Mouse (Mus musculus): Measurements from ENCODE around the gene Sp2. TPM values are rescaled to one million over a fixed set of nuclear protein-coding genes. Genes with fewer than 3 reads are reported as not detected.

Gene Sp2
- total RNA-seq (2021) = 10 to 100 TPM; 10.1 to 11.8 TPM
- long read RNA-seq, experiment 1, partial matches to known transcripts = 6 of 25 reads
- long read RNA-seq, experiment 1, other reads (novel, unspliced or antisense) = 17 of 25 reads
- long read RNA-seq, experiment 2, partial matches to known transcripts = 5 of 13 reads
- long read RNA-seq, experiment 2, other reads (novel, unspliced or antisense) = 7 of 13 reads

DNA sequence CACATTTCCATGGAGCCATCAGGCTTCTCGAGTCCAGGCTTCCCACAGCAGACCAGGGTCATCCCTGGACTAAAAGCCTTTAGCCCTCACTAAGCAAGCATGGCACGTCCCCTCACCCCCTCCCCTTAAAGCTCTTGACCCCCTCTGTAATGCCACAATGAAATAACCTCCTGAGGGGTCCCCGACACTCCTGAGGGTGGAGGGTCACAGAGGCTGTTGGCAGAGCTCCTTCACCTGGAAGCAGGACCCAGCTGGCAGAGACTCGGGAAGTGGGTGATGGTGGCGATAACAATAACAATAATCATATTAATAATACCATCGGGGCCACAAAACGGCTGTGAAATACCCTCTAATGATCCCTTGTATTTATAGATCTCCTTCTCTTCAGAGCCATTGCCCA, at the start of gene Sp2:
TSS of gene Sp2 (minus strand) at position 101 of the 400 bp plus-strand sequence.
- intact Hi-C loops (cut with DNase I) = loop anchor here (1.0 to 5.0 kb wide), 2 partner anchors 43 to 169 kb away; partner anchors contain the start of gene Tbkbp1
- DNase-seq (ENCODE audit: low spot score in 2 of 2) = no peak

DNA sequence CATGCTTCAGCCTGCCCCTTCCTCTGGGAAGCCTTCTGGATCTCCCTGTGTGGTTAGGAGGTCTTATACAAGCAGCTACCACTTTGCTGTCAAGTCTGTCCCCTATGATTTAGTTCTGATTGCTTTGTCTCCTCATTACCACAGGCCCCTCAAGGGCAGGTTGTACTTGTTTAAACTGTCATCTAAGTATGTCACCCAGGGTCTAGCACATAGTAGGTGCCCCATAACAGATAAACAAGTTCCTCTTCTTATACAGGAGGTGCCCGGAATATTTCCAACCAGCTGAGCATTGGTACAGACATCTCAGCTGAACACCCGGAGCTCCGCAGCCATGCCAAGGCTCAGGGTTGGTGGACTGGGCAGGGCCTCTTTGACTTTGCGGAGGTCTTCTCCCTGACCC, 49.7 kb upstream of the Sp2 start:
- DNase-seq (ENCODE audit: low spot score in 2 of 2) = no peak

DNA sequence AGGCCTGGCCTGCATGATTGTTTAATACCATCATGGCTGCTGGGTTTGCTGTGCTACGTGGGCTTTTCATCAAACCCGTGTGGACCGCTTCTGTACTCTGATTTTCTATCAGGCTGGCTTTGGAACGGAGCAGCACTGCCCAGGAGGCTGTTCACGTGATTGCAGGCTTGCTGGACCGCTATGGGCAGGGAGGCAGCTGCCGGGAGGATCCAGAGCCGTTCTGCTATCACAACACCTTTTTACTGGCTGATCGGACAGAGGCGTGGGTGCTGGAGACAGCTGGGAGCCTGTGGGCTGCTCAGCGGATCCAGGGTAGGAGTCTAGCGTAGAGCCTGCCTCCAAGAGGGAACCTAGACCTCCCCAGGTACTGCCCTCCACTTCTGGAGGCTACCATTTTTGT, 49.2 kb upstream of the Sp2 start:
- no peak for DNase-seq (ENCODE audit: low spot score in 2 of 2)
- intact Hi-C loops (cut with DNase I) = no loop called here

More for the DNA sequence above, 49.7 kb upstream of the Sp2 start:
- intact Hi-C loops (cut with DNase I) = no loop called here

DNA sequence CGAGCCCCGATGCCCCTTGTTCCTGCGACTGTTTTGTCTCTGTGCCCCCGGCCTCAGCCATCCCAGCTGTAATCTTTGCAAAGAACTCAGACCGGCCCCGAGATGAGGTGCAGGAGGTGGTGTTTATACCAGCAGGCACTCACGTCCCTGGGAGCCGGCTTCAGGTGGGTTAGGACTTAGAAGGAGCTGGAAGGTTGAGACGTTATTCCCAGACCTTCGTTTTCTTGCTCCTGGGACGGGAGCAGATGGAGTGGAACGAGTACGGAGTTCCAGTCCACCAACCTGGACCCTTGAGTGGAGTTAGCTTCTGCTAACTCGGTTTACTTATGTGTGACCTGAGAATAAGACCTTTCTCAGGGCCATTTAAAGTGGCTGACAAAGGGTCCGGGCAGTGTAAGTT, 47.7 kb upstream of the Sp2 start:
- DNase-seq (ENCODE audit: low spot score in 2 of 2) = no peak
- intact Hi-C loops (cut with DNase I) = no loop called here

DNA sequence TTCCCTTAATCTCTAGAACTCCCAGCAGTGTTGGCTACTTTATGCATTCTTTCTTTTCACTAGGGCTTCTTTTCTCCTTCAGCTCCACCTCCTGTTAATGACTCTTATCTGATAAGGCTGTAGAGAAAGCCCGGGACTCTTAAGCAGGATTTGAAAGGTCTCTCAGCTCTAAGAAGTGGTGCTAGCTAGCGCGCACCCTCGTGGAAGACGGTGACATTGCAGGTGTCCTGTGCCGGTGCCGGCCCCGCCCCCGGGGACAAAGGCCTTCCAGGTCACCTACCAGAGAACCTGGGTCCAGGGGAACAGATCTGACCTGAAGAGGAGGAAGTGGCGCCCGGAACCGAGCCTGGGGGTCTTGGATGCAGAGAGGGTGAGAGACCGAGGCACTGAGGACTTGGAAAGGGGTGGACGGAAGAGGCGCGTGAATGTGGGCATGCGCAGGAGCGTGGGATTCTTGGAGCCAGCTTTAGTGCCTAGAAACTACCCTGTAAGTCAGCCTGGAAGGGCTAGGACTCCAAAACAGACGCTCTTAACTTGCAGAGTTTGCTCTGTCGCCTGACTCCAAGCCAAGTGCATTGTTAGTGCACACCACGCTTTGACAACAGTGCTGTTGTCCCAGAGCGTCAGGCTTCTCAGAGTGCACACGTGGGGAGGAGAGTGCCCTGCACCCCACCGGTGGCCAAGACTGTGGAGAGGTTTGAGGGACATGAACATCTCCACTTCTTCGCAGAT, 47.1 kb upstream of the Sp2 start, which contains the start of gene Scrn2:
TSS of gene Scrn2 (plus strand) at position 253 of the 732 bp plus-strand sequence.
- peak; percentile 69 to 72 for DNase-seq (ENCODE audit: low spot score in 2 of 2)
- intact Hi-C loops (cut with DNase I) = no loop called here

DNA sequence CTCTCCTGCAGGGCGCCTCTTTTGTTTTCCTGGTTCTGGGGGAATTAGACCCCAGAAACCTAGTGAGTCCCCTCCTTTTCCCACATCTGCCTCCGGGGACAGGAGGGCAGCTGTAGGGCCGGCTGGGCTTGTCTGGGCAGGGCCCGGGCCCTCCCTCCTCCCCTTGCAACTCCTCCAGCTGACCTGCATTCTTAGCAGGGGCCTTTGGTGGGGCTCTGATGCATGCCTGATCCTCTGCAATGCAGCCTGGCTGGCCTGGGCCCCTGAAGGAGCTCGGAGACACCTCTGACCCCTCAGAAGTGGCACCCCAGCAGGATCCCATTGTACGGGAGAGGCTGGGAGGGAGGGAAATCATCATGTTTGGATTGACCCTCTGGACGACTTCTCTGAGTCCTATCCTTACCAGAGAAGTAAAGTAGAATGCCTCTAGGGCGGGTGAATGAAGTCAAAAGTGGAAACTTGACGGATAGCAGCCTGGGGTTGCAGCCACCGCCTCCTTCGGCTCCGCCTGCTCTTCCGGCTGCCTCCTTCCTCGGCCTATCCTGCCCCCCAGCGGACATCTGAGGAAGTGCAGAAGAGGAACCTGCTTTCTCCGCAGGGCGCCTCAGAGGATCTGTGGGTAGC, 43.1 kb upstream of the Sp2 start:
- intact Hi-C loops (cut with DNase I) = loop anchor here (1.0 kb wide), 1 partner anchor 44 kb away; the partner anchor contains the start of gene Sp2
- peak; percentile 82 to 87 for DNase-seq (ENCODE audit: low spot score in 2 of 2)

DNA sequence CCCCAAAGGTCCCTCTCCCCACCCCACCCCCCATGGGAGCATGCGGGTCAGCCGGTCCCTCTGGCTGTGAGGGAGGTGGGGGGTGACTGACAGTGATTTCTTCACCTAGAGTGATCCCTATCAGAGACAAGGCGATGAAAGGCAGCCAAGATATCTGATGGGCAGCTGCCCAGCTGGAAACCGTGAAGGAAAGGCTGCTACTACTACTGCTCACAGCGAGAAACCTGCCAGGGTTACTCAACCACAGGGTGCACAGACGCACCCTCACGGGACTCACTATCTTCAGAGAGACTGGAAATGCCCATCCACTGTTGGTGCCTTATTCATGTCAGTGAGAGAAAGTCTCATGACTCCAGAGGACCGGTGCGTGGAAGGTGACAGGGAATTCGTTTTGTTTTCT, 42.2 kb upstream of the Sp2 start:
- no peak for DNase-seq (ENCODE audit: low spot score in 2 of 2)
- intact Hi-C loops (cut with DNase I) = loop anchor here (5.0 kb wide), 1 partner anchor 108 kb away; the partner anchor contains the start of gene Cdk5rap3

DNA sequence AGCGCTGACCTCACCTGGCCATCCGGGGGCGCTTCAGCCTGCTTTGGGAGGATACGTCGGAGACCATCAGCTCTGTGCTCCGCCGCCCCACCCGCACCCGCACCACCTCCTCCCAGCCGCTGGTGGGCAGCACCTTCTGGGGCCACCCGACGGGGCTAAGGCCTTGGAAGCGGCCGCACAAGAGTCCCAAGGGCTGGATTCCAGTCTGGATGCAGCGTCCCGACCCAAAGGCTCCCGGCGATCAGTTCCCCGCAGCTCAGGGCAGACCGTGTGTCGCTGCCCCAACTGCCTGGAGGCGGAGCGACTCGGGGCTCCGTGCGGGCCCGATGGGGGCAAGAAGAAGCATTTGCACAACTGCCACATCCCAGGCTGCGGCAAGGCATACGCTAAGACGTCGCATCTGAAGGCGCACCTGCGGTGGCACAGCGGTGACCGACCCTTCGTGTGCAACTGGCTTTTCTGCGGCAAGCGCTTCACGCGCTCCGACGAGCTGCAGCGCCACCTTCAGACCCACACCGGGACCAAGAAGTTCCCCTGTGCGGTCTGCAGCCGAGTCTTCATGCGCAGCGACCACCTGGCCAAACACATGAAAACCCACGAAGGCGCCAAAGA, 39.2 kb upstream of the Sp2 start:
- peak; percentile 59 to 60 for DNase-seq (ENCODE audit: low spot score in 2 of 2)
- intact Hi-C loops (cut with DNase I) = loop anchor here (5.0 kb wide), 1 partner anchor 105 kb away; the partner anchor contains the start of gene Cdk5rap3

DNA sequence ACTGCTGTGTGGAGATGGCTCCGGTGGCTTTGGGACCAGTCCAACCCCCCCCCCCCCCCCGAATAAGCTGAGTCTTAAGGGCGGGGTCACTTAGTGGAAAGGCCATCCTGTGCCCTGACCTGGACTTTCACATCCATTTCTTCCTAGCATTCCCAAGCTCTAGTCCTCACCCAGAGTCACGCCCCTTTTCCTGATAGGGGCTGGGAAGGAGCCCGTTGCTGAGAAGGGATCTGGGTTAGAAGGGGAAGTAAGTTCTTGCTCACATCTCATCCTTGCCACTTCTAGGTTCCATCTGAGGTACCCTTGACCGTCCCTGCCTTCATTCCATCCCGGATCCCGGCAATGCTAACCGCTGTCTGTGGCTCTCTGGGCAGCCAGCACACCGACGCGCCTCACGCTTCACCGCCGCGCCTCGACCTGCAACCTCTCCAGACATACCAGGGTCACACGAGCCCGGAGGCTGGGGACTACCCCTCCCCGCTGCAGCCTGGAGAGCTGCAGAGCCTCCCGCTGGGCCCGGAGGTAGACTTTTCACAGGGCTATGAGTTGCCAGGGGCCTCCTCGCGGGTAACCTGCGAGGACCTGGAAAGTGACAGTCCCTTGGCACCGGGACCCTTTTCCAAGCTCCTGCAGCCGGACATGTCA, 38.5 kb upstream of the Sp2 start:
- DNase-seq (ENCODE audit: low spot score in 2 of 2) = no peak

DNA sequence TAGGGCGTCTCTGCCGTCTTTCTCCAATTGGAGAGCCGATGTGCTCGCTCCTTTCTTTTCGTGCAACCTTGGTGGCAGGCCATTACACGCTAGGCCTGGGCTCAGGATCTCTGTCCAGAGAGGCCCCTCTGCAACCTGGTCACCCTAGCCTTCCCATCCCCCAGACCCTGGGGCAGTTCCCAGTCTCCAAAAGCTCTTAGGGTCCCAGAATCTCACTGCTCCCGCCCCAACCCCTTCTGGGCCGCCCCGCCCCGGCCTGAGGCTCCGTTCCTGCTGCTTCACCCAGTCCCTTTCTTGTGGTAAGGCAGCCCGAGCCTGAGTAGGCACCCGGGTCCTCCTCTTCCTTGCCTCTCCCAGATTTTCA, 36.6 kb upstream of the Sp2 start:
- intact Hi-C loops (cut with DNase I) = loop anchor here (10.0 kb wide), 1 partner anchor 735 kb away; the partner anchor contains the start of genes Hoxb7 and Hoxb8
- DNase-seq (ENCODE audit: low spot score in 2 of 2) = no peak

More for the DNA sequence above, 38.5 kb upstream of the Sp2 start:
- intact Hi-C loops (cut with DNase I) = loop anchor here (5.0 kb wide), 1 partner anchor 104 kb away; the partner anchor contains the start of gene Cdk5rap3

DNA sequence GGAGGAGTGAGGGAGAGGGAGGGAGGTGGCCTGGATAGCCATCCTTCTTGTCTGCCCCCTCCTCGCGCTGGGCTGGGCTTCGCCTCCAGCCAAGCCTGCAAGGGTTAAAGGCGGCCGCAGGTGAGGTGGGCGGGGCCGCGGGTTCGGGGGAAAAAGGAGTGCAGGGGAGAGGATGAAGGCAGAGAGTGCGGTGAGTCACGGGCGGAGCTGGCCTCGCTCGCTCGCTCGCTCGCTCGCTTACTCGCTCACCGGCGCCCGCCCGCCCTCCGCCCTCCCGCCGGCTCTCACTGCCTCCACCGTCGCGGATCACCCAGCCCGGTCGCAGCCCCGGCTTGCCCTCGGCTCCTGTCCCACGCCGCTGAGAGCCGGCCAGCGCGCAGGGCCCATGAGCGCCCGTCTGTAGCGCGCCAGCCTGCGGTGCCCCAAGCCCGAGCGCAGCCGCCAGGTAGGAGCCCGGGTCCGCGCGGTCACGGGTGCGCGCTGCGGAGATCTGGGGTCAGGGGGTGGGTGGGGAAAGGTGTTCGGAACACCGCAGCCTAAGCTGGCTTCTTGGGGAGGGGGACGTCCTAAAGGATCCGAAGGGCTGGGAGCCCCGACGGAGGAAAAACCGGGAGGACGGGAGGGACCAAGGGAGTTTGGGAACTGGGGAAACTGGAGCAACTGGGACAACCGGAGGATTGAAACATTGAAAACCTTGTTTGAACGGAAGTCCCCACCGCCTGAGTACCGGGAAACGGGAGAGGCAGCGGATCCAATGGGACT, 36.0 kb upstream of the Sp2 start:
- intact Hi-C loops (cut with DNase I) = loop anchor here (10.0 kb wide), 1 partner anchor 734 kb away; the partner anchor contains the start of genes Hoxb7 and Hoxb8

DNA sequence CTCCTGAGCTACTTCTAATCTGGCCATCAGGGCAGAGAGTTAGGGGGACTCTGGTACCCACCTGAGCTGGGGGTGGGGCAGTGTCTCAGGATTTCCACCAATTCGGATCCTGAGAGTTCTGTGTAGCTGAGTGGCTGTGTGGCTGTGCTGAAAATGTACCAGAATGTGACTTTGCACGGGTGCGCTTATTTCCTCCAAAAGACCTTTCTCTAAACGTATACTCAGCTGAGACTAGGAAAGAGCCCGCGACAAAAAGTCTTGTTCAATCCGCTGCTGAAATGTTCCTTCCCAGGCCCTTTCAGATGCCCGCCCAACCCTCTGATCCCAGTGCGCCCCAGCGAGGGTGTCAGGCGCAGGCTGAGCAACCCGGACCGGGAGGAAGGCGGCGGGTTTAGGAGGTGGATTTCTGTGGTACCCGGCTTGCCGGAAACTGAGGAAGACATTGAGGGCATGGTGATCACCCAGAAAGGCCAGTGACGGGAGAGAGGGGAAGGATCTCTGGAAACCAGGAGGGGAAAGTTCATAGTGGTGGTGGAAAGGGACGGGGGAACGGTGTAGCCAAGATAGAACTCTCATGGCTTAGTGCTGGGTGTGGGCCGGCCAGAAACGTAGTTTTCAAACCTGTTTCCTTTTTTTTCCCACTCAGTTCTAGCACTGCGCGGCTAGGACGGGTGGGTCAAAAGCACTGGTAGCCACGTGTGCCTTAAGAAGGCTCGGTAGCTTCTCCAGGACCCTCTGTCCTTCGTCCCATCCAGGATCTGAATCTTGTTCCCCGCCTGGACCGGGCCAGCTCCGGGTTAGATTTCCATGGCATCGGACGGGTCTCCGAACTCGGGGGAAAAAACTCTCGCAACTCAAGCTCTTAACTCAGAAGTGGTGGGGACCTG, 35.2 kb upstream of the Sp2 start:
- intact Hi-C loops (cut with DNase I) = loop anchor here (10.0 kb wide), 1 partner anchor 733 kb away; the partner anchor contains the start of genes Hoxb7 and Hoxb8
- no peak for DNase-seq (ENCODE audit: low spot score in 2 of 2)

More for the DNA sequence above, 36.0 kb upstream of the Sp2 start:
- DNase-seq (ENCODE audit: low spot score in 2 of 2) = no peak

DNA sequence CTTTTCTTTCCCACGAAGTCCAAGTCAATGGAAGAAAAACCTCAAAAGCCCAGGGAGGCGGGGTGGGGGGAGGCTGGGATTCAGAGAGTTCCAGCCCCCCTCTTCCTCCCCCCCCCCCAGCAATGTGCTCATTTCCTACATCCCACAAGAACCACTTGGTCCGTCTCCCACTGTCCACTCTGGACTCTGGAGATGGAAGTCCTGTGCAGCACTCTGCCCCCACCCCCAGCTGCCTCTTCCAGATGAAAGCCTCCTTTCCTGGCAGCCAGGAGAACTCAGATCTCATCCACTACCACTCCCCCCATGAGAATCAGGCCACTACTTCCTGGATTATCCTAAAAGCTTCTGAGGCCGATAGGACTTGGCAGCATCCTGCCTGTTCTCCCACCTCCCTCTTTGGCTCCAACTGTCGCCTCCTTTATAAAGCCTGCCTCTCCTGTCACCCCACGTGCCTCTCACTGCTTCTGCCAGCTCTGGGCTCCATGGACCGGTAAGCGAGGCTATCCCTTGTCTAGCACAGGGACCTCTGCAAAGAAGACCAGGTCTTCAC, 30.4 kb upstream of the Sp2 start, which contains the start of gene Sp6:
TSS of gene Sp6 (plus strand) at position 274 of the 550 bp plus-strand sequence.
- DNase-seq (ENCODE audit: low spot score in 2 of 2) = peak in 1 of 2 experiments; percentile 49

DNA sequence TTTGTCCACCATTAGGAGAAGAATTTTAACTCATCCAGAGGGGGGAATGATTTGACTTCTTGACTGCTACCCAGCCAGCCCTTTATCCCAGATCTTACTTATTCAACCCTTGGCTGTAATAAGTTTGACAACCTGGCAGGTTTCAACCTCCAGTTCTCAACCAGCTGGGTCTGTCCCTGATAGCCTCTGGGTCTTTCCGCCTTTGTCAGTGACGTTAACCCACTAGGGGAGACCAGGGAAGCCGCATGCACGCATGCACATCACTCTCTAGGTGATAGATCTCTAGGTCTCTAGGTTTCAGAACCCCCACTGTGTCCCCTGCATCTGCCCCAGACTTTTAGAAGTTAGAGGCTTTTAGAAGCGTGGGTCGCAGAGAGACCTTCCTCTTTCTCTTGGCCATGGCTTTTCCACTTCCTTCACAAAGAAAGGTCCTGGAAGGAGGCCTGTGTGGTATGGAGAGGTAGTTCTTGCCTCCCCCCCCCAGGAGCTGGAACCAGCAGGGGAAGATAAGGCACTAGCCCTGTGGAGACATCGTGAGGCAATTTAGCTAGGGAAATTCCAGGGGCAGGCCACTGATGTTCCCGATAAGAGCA, 26.5 kb upstream of the Sp2 start:
- no peak for DNase-seq (ENCODE audit: low spot score in 2 of 2)
- intact Hi-C loops (cut with DNase I) = no loop called here

More for the DNA sequence above, 30.4 kb upstream of the Sp2 start, which contains the start of gene Sp6:
- intact Hi-C loops (cut with DNase I) = loop anchor here (10.0 kb wide), 1 partner anchor 728 kb away; the partner anchor contains the start of genes Hoxb7 and Hoxb8

DNA sequence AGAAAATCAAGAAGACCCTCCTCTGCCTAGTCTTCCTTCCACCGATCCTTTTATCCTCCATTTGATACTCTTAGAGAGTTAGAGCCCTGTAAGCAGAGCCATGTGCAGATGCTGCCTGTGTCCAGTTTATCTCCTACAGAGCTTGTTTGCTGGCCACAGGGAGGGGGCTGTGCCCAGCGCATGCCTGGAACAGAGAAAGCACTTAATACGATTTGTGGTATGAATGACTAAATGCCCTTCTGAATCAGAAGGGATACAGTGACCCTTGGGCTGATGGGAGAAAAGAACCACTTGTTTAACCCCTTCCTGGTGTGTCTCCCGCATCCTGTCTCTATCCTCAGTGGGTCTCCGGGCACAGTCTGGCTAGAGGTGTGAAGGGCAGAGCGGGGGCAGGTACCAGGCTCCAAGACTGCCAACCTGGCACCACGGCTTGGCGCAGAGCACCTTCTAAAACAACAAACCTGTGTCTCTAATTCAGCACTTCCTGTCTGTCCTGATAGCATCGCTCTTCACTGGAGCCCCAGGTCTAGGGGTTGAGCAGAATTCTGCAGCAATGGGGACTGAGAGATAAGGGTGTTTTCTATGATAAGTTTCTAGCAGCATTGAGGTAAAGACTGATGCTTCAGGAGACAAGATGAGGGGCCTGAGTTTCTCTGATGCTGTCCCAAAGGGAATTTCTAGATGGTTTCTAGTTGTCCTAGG, 24.5 kb upstream of the Sp2 start:
- DNase-seq (ENCODE audit: low spot score in 2 of 2) = no peak
- intact Hi-C loops (cut with DNase I) = no loop called here

DNA sequence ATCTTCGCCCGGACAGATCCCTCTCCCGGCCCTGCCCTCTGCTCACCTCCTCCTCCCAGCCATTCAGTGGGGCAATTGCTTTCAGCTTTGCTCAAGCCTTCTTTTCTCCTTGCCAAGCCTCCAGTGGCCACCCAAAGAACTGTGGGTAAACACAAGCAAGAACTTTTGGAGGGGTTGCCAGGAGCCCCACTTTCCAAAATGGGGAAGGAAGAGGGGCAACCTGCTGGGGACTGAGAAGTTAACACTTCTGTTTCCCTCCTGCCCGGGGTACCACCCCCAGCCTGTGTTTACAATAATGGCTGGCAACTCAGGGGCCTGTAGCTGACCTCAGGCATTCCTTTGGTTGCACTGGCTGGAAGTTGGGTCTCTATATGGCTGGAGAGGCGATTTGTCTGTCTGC, 20.4 kb upstream of the Sp2 start:
- intact Hi-C loops (cut with DNase I) = no loop called here
- no peak for DNase-seq (ENCODE audit: low spot score in 2 of 2)

Data from left cerebral cortex, postnatal 14 days (tissue).